Mouse (Mus musculus) embryonic facial prominence, embryonic 14.5 days (tissue): Measurements from ENCODE around the gene Yes1. TPM values are rescaled to one million over a fixed set of nuclear protein-coding genes. Genes with fewer than 3 reads are reported as not detected.
A peak's percentile ranks its signal among the peaks of the same experiment; 100 is the strongest.
"Not testable (repeated sequence)": the region's sequence is repeated elsewhere in the genome, so short reads cannot be mapped to it uniquely, and the experiment has no call there.

Experiments
- ATAC-seq: fragments of 200-750 bp; cut with Nextera tagmentation; 2 replicates; pipeline ENCODE4 v1.8.0; 2017; ENCODE audit warnings: low read depth, moderate number of reproducible peaks, moderate TSS enrichment
- DNase-seq: peaks from one replicate; pipeline ENCODE4 v3.0.0-alpha.2; 2015; ENCODE audit warnings: low spot score
- H3K27ac ChIP-seq: fragments of 300-500 bp; sonication (generic); replicated peaks from 2 replicates; pipeline ENCODE4 v1.5.1; 2014; ENCODE audit warnings: low read depth, mild to moderate bottlenecking, low read length, moderate library complexity
- H3K27me3 ChIP-seq: fragments of 300-500 bp; sonication (generic); replicated peaks from 2 replicates; pipeline ENCODE4 v1.6.1; 2014; ENCODE audit warnings: low read length; ENCODE audit not compliant: control insufficient read depth, insufficient read depth
- H3K36me3 ChIP-seq: fragments of 300-500 bp; sonication (generic); 2 replicates; pipeline ENCODE4 v1.6.1; 2014; ENCODE audit warnings: low read length, mixed read lengths; ENCODE audit not compliant: control insufficient read depth, insufficient read depth
- H3K4me1 ChIP-seq: fragments of 300-500 bp; sonication (generic); 2 replicates; pipeline ENCODE4 v1.6.1; 2014; ENCODE audit warnings: antibody characterized with exemption, low read length; ENCODE audit not compliant: control insufficient read depth, insufficient read depth
- H3K4me2 ChIP-seq: fragments of 300-500 bp; sonication (generic); 2 replicates; pipeline ENCODE4 v1.6.1; 2014; ENCODE audit warnings: low read depth, mild to moderate bottlenecking, low read length, moderate library complexity, mixed read lengths
- H3K4me3 ChIP-seq: fragments of 300-500 bp; sonication (generic); 2 replicates; pipeline ENCODE4 v1.5.1; 2014; ENCODE audit warnings: low read depth, mild to moderate bottlenecking, low read length
- H3K9ac ChIP-seq: fragments of 300-500 bp; sonication (generic); 2 replicates; pipeline ENCODE4 v1.6.1; 2014; ENCODE audit warnings: low read depth, mild to moderate bottlenecking, low read length, moderate library complexity, mixed read lengths
- H3K9me3 ChIP-seq: fragments of 300-500 bp; sonication (generic); 2 replicates; pipeline ENCODE4 v1.6.1; 2016; ENCODE audit warnings: low read length; ENCODE audit not compliant: control insufficient read depth
- WGBS: fragments of 180-500 bp; shearing (Covaris S2); extraction: QIAGEN DNeasy Blood & Tissue Kit; methylation state at CpG from one replicate; pipeline ENCODE4 v1.1.7; 2014; 5-methylcytosine and 5-hydroxymethylcytosine counted together
- polyA plus RNA-seq: library from polyadenylated mRNA; unstranded; fragments of >200 nt; fragmentation: Nextera tagmentation; extraction: Ambion mirVana; gene quantifications from 2 replicates; pipeline ENCODE4 v1.2.1, GENCODE M21; 2014

The Yes1 gene
- polyA plus RNA-seq, 1 experiment from 2014 or later, result 32.2 TPM

DNA sequence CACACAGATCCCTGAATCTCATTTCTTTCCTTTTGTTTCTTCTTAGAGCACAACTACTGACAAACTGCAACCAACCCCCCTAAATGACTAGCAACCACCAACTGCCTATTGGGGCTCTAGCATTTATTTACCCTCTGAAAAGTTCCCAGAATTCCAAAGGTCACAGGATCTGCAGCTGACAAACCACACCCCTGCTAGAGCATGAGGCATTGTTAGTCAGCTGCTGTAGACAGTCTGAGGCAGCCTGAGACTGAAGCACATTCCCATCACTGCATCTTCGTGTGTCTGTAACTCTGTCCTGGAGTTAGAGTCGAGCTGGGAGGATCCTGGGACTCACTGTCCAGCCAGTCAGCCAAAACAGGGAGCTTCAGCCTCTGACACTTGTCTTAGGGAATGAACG, 114.4 kb downstream of the Yes1 start:
- 82% methylated on average over 3 of the region's 3 CpGs for WGBS
- H3K4me2 ChIP-seq, H3K27me3 ChIP-seq, H3K9me3 ChIP-seq, H3K4me1 ChIP-seq, H3K4me3 ChIP-seq, DNase-seq, H3K9ac ChIP-seq, H3K36me3 ChIP-seq, H3K27ac ChIP-seq: not testable (repeated sequence)
- ATAC-seq, result 0 out of 2 replicates have a peak, but pooled peaks have one; percentile 19

- H3K4me3 ChIP-seq, result no peak overlapping the region
- H3K4me1 ChIP-seq, result no peaks in the 10 kb centered on the region
- WGBS, result 79% methylated on average over 7 of the region's 7 CpGs
- H3K36me3 ChIP-seq, result no peaks in the 10 kb centered on the region
- ATAC-seq, result no peak
- H3K27me3 ChIP-seq, result no peaks in the 10 kb centered on the region
- no peak overlapping the region for H3K4me2 ChIP-seq
- no peak overlapping the region for H3K9ac ChIP-seq
- no peak for DNase-seq
- H3K9me3 ChIP-seq, result no peaks in the 10 kb centered on the region
- no peak overlapping the region for H3K27ac ChIP-seq
Measured at GRCm38 (mm10) chr5:32728300-32728699, 117.3 kb downstream of the Yes1 start.

- Histone ChIP-seq H3K4me1 (no peaks in the 10 kb centered on the region), H3K4me3 (no peak overlapping the region), H3K9ac (no peak overlapping the region), H3K27ac (no peak overlapping the region), H3K27me3 (no peaks in the 10 kb centered on the region), H3K9me3 (no peaks in the 10 kb centered on the region), H3K36me3 (no peaks in the 10 kb centered on the region), H3K4me2 (no peak overlapping the region)
- 67% methylated on average over 8 of the region's 8 CpGs for WGBS
- peak; percentile 38; the same call in 1 of the 2 replicates for ATAC-seq
- DNase-seq, result no peak
Measured at GRCm38 (mm10) chr5:32728851-32729250, 117.9 kb downstream of the Yes1 start.

DNA sequence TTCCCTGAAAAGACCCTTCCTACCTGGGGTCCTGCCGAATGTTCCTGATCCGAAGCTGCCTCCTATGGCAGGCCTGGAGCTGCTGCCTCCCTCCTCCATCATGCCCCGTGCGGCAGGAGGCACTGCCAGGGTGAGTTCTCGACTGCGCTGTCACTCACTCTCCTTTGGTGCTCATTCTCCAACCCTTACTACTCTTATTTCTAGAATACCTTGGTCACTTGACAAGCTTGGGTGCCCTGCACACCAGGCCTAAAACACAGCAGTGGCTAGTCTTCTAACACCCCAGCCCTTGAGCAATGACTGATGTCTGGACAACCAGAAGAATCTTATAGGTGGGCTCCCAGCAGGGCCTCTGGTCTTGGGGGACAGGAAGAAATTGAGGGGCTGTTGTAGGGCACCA, 122.9 kb downstream of the Yes1 start:
- not testable (repeated sequence) for ATAC-seq, H3K4me1 ChIP-seq, H3K27me3 ChIP-seq, H3K4me3 ChIP-seq, DNase-seq, H3K4me2 ChIP-seq, H3K36me3 ChIP-seq, H3K9ac ChIP-seq, H3K27ac ChIP-seq, H3K9me3 ChIP-seq
- 97% methylated on average over 6 of the region's 6 CpGs for WGBS

- 88% methylated on average over 5 of the region's 6 CpGs for WGBS
Measured at GRCm38 (mm10) chr5:32735779-32736178, 124.8 kb downstream of the Yes1 start.

More at GRCm38 (mm10) chr5:32735779-32736178, 124.8 kb downstream of the Yes1 start:
- H3K36me3 ChIP-seq, result peaks cover 4% of the 10 kb centered on the region; the same call in 1 of the 2 replicates
- no peak for DNase-seq
- H3K4me1 ChIP-seq, result no peaks in the 10 kb centered on the region
- H3K9me3 ChIP-seq, result no peaks in the 10 kb centered on the region
- no peak overlapping the region for H3K4me3 ChIP-seq
- no peak overlapping the region for H3K9ac ChIP-seq
- H3K4me2 ChIP-seq, result no peak overlapping the region
- H3K27me3 ChIP-seq, result no peaks in the 10 kb centered on the region
- ATAC-seq, result no peak
- no peak overlapping the region for H3K27ac ChIP-seq

Other genes with a start within 250 kb of the Yes1 start
- 197 and 221 TPM in 2 replicates for gene Ppp1cb, start 152.3 kb upstream of the Yes1 start, polyA plus RNA-seq
- 52.5 and 57.7 TPM in 2 replicates for gene Pisd, start 174.5 kb downstream of the Yes1 start, polyA plus RNA-seq
- gene Gm20671, start 215.9 kb downstream of the Yes1 start, polyA plus RNA-seq, result not detected in 2 replicates
- 11.6 and 14.0 TPM in 2 replicates for gene Prr14l, start 243.1 kb downstream of the Yes1 start, polyA plus RNA-seq